Mouse (Mus musculus): ENCODE results near the gene Gm17509. TPM values are rescaled to one million over a fixed set of nuclear protein-coding genes. Genes with fewer than 3 reads are reported as not detected.

The Gm17509 gene
- polyA plus RNA-seq, 1 experiment, result 0.15 TPM

DNA sequence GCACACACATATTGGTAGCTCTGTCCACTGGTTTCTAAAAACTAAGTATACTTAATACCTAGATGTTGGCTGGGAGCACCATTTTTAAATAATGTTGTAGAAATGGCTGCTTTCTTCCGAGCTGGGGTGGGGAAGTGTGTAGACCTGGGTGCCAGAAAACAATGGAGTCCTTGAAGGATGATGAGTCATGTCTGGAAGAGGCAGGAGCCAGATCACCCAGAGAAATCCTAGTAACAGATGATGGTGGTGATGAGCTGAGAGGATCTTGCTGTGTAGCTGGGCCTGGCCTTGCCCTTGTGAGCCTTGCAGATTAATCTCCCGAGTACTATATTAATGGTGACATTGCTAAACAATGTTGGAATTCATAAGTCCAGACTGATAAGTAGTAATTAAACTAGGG, 4.0 kb upstream of the Gm17509 start:
- WGBS, result 82% methylated on average over 2 of the region's 2 CpGs
- DNase-seq (ENCODE audit: low read depth in 1 of 2, low spot score in 2 of 2), result no peak
- peaks cover 11% of the 10 kb centered on the region for H3K4me1 ChIP-seq (ENCODE audit: control insufficient read depth, insufficient read depth, insufficient read length)
- peaks cover 9% of the 10 kb centered on the region for H3K27me3 ChIP-seq (ENCODE audit: control insufficient read depth, insufficient read depth, low read length)
- no peak overlapping the region for H3K27ac ChIP-seq (ENCODE audit: insufficient read depth, low read length)
- no peak for TF ChIP-seq POLR2A (IDR thresholded peaks at IDR 0.05; ENCODE audit: low read depth, low read length)
- TF ChIP-seq CTCF (IDR thresholded peaks at IDR 0.05; ENCODE audit: extremely low read depth, insufficient read depth, insufficient read length, insufficient replicate concordance), result no peak
- H3K36me3 ChIP-seq (ENCODE audit: control insufficient read depth, insufficient read depth, low read length), result no peaks in the 10 kb centered on the region
- no peak overlapping the region for H3K4me3 ChIP-seq (ENCODE audit: extremely low read depth, insufficient read depth, insufficient read length)

DNA sequence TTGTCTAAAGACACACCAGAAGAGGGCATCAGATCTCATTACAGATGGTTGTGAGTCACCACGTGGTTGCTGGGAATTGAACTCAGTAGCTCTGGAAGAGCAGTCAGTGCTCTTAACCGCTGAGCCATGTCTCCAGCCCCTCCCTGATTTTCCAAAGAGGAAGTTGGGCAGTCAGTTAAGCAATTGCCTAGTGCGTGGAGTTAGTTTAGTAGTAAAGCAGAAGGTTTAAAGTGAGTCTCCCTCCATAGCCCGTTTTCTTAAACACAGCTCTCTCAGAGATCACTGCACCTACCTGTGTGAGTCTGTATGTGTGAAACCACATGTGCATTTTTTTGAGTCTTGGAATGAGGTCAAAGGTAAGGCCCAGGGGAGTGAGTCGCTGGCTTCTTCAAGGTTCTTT, 2.2 kb upstream of the Gm17509 start:
- no peak overlapping the region for H3K27ac ChIP-seq (ENCODE audit: insufficient read depth, low read length)
- no peak overlapping the region for H3K4me3 ChIP-seq (ENCODE audit: extremely low read depth, insufficient read depth, insufficient read length)
- peaks cover 9% of the 10 kb centered on the region for H3K27me3 ChIP-seq (ENCODE audit: control insufficient read depth, insufficient read depth, low read length)
- WGBS, result 30% methylated on average over 5 of the region's 5 CpGs
- no peaks in the 10 kb centered on the region for H3K36me3 ChIP-seq (ENCODE audit: control insufficient read depth, insufficient read depth, low read length)
- TF ChIP-seq POLR2A (IDR thresholded peaks at IDR 0.05; ENCODE audit: low read depth, low read length) (no peak), CTCF (IDR thresholded peaks at IDR 0.05; ENCODE audit: extremely low read depth, insufficient read depth, insufficient read length, insufficient replicate concordance) (no peak)
- H3K4me1 ChIP-seq (ENCODE audit: control insufficient read depth, insufficient read depth, insufficient read length), result peaks cover 14% of the 10 kb centered on the region
- no peak for DNase-seq (ENCODE audit: low read depth in 1 of 2, low spot score in 2 of 2)

- peaks cover 9% of the 10 kb centered on the region for H3K27me3 ChIP-seq (ENCODE audit: control insufficient read depth, insufficient read depth, low read length)
- no peaks in the 10 kb centered on the region for H3K36me3 ChIP-seq (ENCODE audit: control insufficient read depth, insufficient read depth, low read length)
- 41% methylated on average over 16 of the region's 16 CpGs for WGBS
- DNase-seq (ENCODE audit: low read depth in 1 of 2, low spot score in 2 of 2), result no peak
- TF ChIP-seq CTCF (IDR thresholded peaks at IDR 0.05; ENCODE audit: extremely low read depth, insufficient read depth, insufficient read length, insufficient replicate concordance), result no peak
- no peak for TF ChIP-seq POLR2A (IDR thresholded peaks at IDR 0.05; ENCODE audit: low read depth, low read length)
- H3K4me3 ChIP-seq (ENCODE audit: extremely low read depth, insufficient read depth, insufficient read length), result peak overlapping the region; percentile 68
- peak overlapping the region; percentile 89 for H3K27ac ChIP-seq (ENCODE audit: insufficient read depth, low read length)
- peaks cover 14% of the 10 kb centered on the region for H3K4me1 ChIP-seq (ENCODE audit: control insufficient read depth, insufficient read depth, insufficient read length)
Observed at GRCm38 (mm10) chr13:117219871-117220500, 889 bp downstream of the Gm17509 start.

GRCm38 (mm10) chr13:117218092-117218491, 2.8 kb downstream of the Gm17509 start:
- H3K36me3 ChIP-seq (ENCODE audit: control insufficient read depth, insufficient read depth, low read length), result no peaks in the 10 kb centered on the region
- H3K27me3 ChIP-seq (ENCODE audit: control insufficient read depth, insufficient read depth, low read length), result peaks cover 9% of the 10 kb centered on the region
- peaks cover 11% of the 10 kb centered on the region for H3K4me1 ChIP-seq (ENCODE audit: control insufficient read depth, insufficient read depth, insufficient read length)
- H3K27ac ChIP-seq (ENCODE audit: insufficient read depth, low read length), result peak overlapping the region; percentile 68
- 82% methylated on average over 2 of the region's 2 CpGs for WGBS
- TF ChIP-seq CTCF (IDR thresholded peaks at IDR 0.05; ENCODE audit: extremely low read depth, insufficient read depth, insufficient read length, insufficient replicate concordance) (no peak), POLR2A (IDR thresholded peaks at IDR 0.05; ENCODE audit: low read depth, low read length) (no peak)
- H3K4me3 ChIP-seq (ENCODE audit: extremely low read depth, insufficient read depth, insufficient read length), result no peak overlapping the region
- no peak for DNase-seq (ENCODE audit: low read depth in 1 of 2, low spot score in 2 of 2)

GRCm38 (mm10) chr13:117217621-117218020, 3.3 kb downstream of the Gm17509 start:
- 37% methylated on average over 11 of the region's 11 CpGs for WGBS
- no peak for DNase-seq (ENCODE audit: low read depth in 1 of 2, low spot score in 2 of 2)
- H3K36me3 ChIP-seq (ENCODE audit: control insufficient read depth, insufficient read depth, low read length), result no peaks in the 10 kb centered on the region
- TF ChIP-seq CTCF (IDR thresholded peaks at IDR 0.05; ENCODE audit: extremely low read depth, insufficient read depth, insufficient read length, insufficient replicate concordance) (no peak), POLR2A (IDR thresholded peaks at IDR 0.05; ENCODE audit: low read depth, low read length) (no peak)
- H3K4me3 ChIP-seq (ENCODE audit: extremely low read depth, insufficient read depth, insufficient read length), result no peak overlapping the region
- H3K4me1 ChIP-seq (ENCODE audit: control insufficient read depth, insufficient read depth, insufficient read length), result peaks cover 11% of the 10 kb centered on the region
- H3K27me3 ChIP-seq (ENCODE audit: control insufficient read depth, insufficient read depth, low read length), result peaks cover 9% of the 10 kb centered on the region
- H3K27ac ChIP-seq (ENCODE audit: insufficient read depth, low read length), result peak overlapping the region; percentile 68

DNA sequence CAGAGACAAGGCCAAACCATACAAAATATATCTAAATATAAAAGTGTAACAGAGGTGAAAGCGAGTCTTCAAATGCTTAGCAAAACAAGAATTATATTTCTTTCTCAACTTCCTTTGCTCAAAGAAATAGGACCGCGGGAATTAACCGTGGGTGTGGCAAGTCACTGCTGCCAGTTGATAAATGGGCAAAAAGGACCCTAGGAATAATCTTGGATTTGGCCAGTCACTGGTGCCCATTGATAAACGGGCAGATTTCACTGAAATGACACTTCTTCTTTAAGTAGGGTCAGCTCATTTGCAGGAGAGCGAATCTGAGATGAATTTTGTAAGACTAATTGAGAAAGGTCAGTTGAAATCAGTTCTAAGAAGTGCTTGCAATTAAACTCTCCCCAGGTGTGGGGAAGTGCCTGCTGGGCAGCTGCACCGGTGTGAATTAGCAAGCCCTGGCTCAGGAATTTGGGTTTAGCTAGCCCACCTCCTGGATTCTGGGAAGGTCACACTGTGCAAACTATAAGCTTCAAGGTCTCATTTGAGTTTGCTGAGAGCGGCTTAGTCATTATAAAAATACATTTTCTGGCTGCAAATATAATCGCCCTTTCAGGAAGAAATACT, 4.0 kb downstream of the Gm17509 start:
- TF ChIP-seq POLR2A (IDR thresholded peaks at IDR 0.05; ENCODE audit: low read depth, low read length) (no peak), CTCF (IDR thresholded peaks at IDR 0.05; ENCODE audit: extremely low read depth, insufficient read depth, insufficient read length, insufficient replicate concordance) (no peak)
- H3K27ac ChIP-seq (ENCODE audit: insufficient read depth, low read length), result peak overlapping the region; percentile 21; the same call in 1 of the 2 replicates
- WGBS, result 61% methylated on average over 9 of the region's 9 CpGs

GRCm38 (mm10) chr13:117216126-117216525, 4.7 kb downstream of the Gm17509 start:
- Histone ChIP-seq H3K36me3 (ENCODE audit: control insufficient read depth, insufficient read depth, low read length) (no peaks in the 10 kb centered on the region), H3K4me1 (ENCODE audit: control insufficient read depth, insufficient read depth, insufficient read length) (peaks cover 11% of the 10 kb centered on the region), H3K27ac (ENCODE audit: insufficient read depth, low read length) (0 out of 2 replicates have a peak overlapping the region, but pooled peaks have one; percentile 9), H3K4me3 (ENCODE audit: extremely low read depth, insufficient read depth, insufficient read length) (no peak overlapping the region), H3K27me3 (ENCODE audit: control insufficient read depth, insufficient read depth, low read length) (peaks cover 9% of the 10 kb centered on the region)
- peak; percentile 15 to 86 for DNase-seq (ENCODE audit: low read depth in 1 of 2, low spot score in 2 of 2)
- TF ChIP-seq CTCF (IDR thresholded peaks at IDR 0.05; ENCODE audit: extremely low read depth, insufficient read depth, insufficient read length, insufficient replicate concordance) (no peak), POLR2A (IDR thresholded peaks at IDR 0.05; ENCODE audit: low read depth, low read length) (no peak)
- 26% methylated on average over 10 of the region's 10 CpGs for WGBS

More for the DNA sequence above, 4.0 kb downstream of the Gm17509 start:
- no peak for DNase-seq (ENCODE audit: low read depth in 1 of 2, low spot score in 2 of 2)
- Histone ChIP-seq H3K27me3 (ENCODE audit: control insufficient read depth, insufficient read depth, low read length) (peaks cover 9% of the 10 kb centered on the region), H3K4me3 (ENCODE audit: extremely low read depth, insufficient read depth, insufficient read length) (no peak overlapping the region), H3K36me3 (ENCODE audit: control insufficient read depth, insufficient read depth, low read length) (no peaks in the 10 kb centered on the region), H3K4me1 (ENCODE audit: control insufficient read depth, insufficient read depth, insufficient read length) (peaks cover 11% of the 10 kb centered on the region)
